Mouse (Mus musculus) hindbrain, embryonic 13.5 days (tissue): Measurements from ENCODE around the gene Crx. TPM values are rescaled to one million over a fixed set of nuclear protein-coding genes. Genes with fewer than 3 reads are reported as not detected.
"Not testable (repeated sequence)": the region's sequence is repeated elsewhere in the genome, so short reads cannot be mapped to it uniquely, and the experiment has no call there.

Experiments used
- ATAC-seq: fragments of 200-750 bp; cut with Nextera tagmentation; 2 replicates; pipeline ENCODE4 v1.8.0; 2017; ENCODE audit warnings: moderate TSS enrichment; ENCODE audit not compliant: low FRiP score
- H3K27ac ChIP-seq: fragments of 300-500 bp; sonication (generic); 2 replicates; pipeline ENCODE4 v1.5.1; 2015; ENCODE audit warnings: inconsistent platforms, mild to moderate bottlenecking, moderate library complexity
- H3K27me3 ChIP-seq: fragments of 300-500 bp; sonication (generic); 2 replicates; pipeline ENCODE4 v1.6.1; 2015; ENCODE audit warnings: mild to moderate bottlenecking, inconsistent platforms
- H3K36me3 ChIP-seq: fragments of 300-500 bp; sonication (generic); 2 replicates; pipeline ENCODE4 v1.6.1; 2015; ENCODE audit warnings: mild to moderate bottlenecking, inconsistent platforms
- H3K4me1 ChIP-seq: fragments of 300-500 bp; sonication (generic); replicated peaks from 2 replicates; pipeline ENCODE4 v1.6.1; 2015; ENCODE audit warnings: inconsistent platforms
- H3K4me2 ChIP-seq: fragments of 300-500 bp; sonication (generic); 2 replicates; pipeline ENCODE4 v1.6.1; 2015; ENCODE audit warnings: inconsistent platforms, mild to moderate bottlenecking, moderate library complexity
- H3K4me3 ChIP-seq: fragments of 300-500 bp; sonication (generic); 2 replicates; pipeline ENCODE4 v1.5.1; 2015; ENCODE audit warnings: mild to moderate bottlenecking, inconsistent platforms
- H3K9ac ChIP-seq: fragments of 300-500 bp; sonication (generic); 2 replicates; pipeline ENCODE4 v1.6.1; 2015; ENCODE audit warnings: mild to moderate bottlenecking, inconsistent platforms
- H3K9me3 ChIP-seq: fragments of 300-500 bp; sonication (generic); 2 replicates; pipeline ENCODE4 v1.6.1; 2016; ENCODE audit warnings: inconsistent platforms
- WGBS: fragments of 180-500 bp; shearing (Covaris S2); methylation state at CpG from one replicate; pipeline ENCODE4 v1.1.7; 2015; 5-methylcytosine and 5-hydroxymethylcytosine counted together
- polyA plus RNA-seq: library from polyadenylated mRNA; unstranded; fragments of >200 nt; fragmentation: Nextera tagmentation; extraction: Ambion mirVana; gene quantifications from 2 replicates; pipeline ENCODE4 v1.2.1, GENCODE M21; 2015

Gene Crx
- not detected in 2 replicates for polyA plus RNA-seq

DNA sequence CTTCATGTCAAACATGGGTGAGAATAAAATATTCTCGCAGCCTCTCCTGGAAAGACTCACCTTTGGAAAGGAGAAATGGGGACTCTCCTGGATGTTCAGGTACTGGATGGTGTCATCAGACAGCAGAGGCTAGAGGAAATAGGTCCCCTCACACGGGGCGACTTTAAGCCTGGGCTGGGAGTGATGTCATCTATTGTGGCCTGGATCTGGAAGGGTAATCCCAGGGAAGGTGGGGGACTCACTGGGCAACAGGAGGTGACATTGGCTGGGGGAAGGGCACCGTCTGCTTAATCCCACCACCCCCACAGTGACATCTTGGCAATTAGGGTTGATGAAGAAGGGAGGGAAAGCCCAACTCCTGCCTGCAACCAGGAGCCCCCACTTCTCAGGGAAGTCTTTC, at the start of gene Crx:
TSS of gene Crx (minus strand) at position 213 of the 400 bp plus-strand sequence.
- H3K36me3 ChIP-seq, result no peaks in the 10 kb centered on the region
- no peaks in the 10 kb centered on the region for H3K27me3 ChIP-seq
- H3K9me3 ChIP-seq, result no peaks in the 10 kb centered on the region
- no peak within 1 kb of the TSS for H3K4me3 ChIP-seq
- no peak within 1 kb of the TSS for H3K27ac ChIP-seq
- H3K4me2 ChIP-seq, result no peak within 1 kb of the TSS
- 0 out of 2 replicates have a peak, but pooled peaks cover 3% of the 10 kb centered on the region for H3K4me1 ChIP-seq
- no peak within 1 kb of the TSS for H3K9ac ChIP-seq
- no peak for ATAC-seq
- WGBS, result 44% methylated on average over 4 of the region's 4 CpGs

DNA sequence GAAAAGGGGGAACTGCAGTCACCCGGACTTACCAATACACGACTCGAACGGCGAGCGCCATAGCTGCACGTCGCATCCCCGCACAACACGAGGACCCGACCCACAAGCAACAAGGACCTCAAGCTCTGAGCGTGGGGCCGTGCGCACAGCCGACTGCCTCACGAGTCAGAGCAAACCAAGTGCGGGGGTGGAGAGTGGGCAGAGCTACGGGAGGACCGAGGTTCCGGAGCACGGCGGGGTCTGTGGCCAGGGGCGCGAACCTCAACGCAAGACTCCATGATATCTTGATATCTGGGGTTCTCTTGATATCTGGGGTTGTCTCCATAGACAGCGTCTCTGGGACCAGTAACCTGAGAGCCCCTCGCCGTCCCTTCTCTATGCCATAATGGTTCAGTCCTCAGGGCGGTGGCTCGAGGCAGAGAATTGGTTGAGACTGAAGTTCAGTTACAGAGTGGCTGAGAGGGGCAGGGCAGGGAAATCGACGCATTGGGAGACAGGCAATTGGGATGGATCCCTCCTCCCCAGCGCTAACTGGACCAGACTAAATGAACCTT, 42.5 kb upstream of the Crx start, which contains the start of gene Selenow:
TSS of gene Selenow (minus strand) at position 183 of the 554 bp plus-strand sequence.
- Histone ChIP-seq H3K4me3 (peak within 1 kb of the TSS; percentile 78), H3K27me3 (0 out of 2 replicates have a peak, but pooled peaks cover 4% of the 10 kb centered on the region), H3K4me1 (peaks cover 29% of the 10 kb centered on the region), H3K9ac (peak within 1 kb of the TSS; percentile 80), H3K27ac (peak within 1 kb of the TSS; percentile 88), H3K4me2 (peak within 1 kb of the TSS; percentile 75), H3K36me3 (peaks cover 28% of the 10 kb centered on the region), H3K9me3 (no peaks in the 10 kb centered on the region)
- WGBS, result under 1% methylated on average over 33 of the region's 33 CpGs
- peak; percentile 95 for ATAC-seq

- Histone ChIP-seq H3K27me3 (0 out of 2 replicates have a peak, but pooled peaks cover 4% of the 10 kb centered on the region), H3K36me3 (peaks cover 33% of the 10 kb centered on the region), H3K9me3 (no peaks in the 10 kb centered on the region), H3K9ac (peak overlapping the region; percentile 80), H3K27ac (peak overlapping the region; percentile 88), H3K4me3 (peak overlapping the region; percentile 78), H3K4me1 (peaks cover 29% of the 10 kb centered on the region), H3K4me2 (peak overlapping the region; percentile 75)
- ATAC-seq, result peak; percentile 58
- 0% methylated on average over 10 of the region's 10 CpGs for WGBS
These were observed 42.0 kb upstream of the Crx start for GRCm38 (mm10) chr7:15921796-15922195.

DNA sequence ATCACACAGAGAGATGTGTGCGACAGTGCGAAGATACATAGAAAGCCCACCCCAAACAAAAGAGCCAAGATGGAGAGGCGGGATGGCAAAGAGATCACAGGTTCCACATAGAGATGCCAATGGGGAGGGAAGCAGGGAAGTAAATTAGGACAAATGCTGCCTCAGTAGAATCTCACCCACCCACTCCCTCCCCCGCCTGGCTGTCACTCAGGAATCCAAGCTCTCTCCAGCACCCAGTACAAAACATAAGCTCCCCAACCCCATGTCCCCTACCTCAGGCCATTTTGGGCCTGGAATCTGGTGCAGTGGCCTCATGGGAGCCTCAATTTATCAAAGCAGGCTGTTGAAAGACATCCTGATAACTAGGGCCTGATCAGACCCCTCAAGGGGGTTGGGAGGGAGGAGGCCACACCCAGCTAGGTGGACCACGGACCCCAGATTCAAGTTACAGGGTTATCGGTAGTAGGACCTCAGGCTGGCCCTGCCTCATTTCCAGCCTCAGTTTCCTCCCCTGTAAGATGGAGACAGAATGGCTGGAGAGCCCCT, 41.0 kb upstream of the Crx start:
- ATAC-seq, result no peak
- H3K9me3 ChIP-seq, result no peaks in the 10 kb centered on the region
- H3K36me3 ChIP-seq, result peaks cover 40% of the 10 kb centered on the region
- WGBS, result 84% methylated on average over 6 of the region's 6 CpGs
- H3K27ac ChIP-seq, result peak overlapping the region; percentile 40
- peak overlapping the region; percentile 80 for H3K9ac ChIP-seq
- peaks cover 29% of the 10 kb centered on the region for H3K4me1 ChIP-seq
- peak overlapping the region; percentile 75 for H3K4me2 ChIP-seq
- 0 out of 2 replicates have a peak, but pooled peaks cover 4% of the 10 kb centered on the region for H3K27me3 ChIP-seq
- peak overlapping the region; percentile 78 for H3K4me3 ChIP-seq

DNA sequence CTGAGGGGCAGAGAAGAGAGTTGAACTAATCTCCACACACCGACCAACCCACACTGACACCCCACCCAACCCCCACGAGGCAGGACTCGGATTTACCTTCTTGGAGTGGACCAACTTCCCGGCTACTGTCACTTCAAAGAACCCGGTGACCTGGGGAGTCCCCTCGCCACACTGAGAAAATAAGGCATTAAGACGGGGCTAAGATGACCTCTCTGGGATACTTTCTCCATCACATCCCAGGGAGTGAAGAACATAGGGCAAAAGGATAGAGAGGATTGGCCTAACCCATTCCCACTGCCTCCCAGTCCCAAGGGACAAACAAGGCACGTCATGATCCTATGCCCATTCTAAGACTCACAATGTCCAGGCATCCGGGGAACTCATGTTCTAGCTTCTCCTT, 40.2 kb upstream of the Crx start:
- H3K4me2 ChIP-seq, result peak overlapping the region; percentile 75
- no peak overlapping the region; the same call in 1 of the 2 replicates for H3K9ac ChIP-seq
- peaks cover 29% of the 10 kb centered on the region for H3K4me1 ChIP-seq
- H3K36me3 ChIP-seq, result peaks cover 40% of the 10 kb centered on the region
- 0 out of 2 replicates have a peak, but pooled peaks cover 4% of the 10 kb centered on the region for H3K27me3 ChIP-seq
- 98% methylated on average over 9 of the region's 9 CpGs for WGBS
- no peaks in the 10 kb centered on the region for H3K9me3 ChIP-seq
- H3K27ac ChIP-seq, result no peak overlapping the region
- H3K4me3 ChIP-seq, result peak overlapping the region; percentile 78
- no peak for ATAC-seq

DNA sequence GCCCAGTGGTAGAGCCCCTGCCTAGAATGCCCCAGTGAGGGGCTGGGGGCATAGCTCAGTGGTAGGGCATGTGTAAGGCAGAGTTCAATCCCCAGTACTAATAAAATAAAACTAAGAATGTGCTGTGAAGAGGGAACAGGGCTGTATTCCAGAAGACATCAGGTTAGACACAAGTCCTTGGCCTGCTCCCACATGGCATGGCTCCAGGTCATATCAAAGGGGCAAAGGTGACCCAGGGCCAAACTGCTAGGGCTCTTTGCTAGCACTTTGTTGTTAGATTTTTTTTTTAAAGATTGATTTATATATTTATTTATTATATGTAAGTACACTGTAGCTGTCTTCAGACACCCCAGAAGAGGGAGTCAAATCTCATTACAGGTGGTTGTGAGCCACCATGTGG, 38.6 kb upstream of the Crx start:
- Histone ChIP-seq H3K27me3 (no peaks in the 10 kb centered on the region), H3K9ac (no peak overlapping the region), H3K4me3 (no peak overlapping the region), H3K27ac (no peak overlapping the region), H3K4me1 (peaks cover 29% of the 10 kb centered on the region), H3K9me3 (no peaks in the 10 kb centered on the region), H3K36me3 (peaks cover 40% of the 10 kb centered on the region), H3K4me2 (no peak overlapping the region)
- ATAC-seq, result no peak

DNA sequence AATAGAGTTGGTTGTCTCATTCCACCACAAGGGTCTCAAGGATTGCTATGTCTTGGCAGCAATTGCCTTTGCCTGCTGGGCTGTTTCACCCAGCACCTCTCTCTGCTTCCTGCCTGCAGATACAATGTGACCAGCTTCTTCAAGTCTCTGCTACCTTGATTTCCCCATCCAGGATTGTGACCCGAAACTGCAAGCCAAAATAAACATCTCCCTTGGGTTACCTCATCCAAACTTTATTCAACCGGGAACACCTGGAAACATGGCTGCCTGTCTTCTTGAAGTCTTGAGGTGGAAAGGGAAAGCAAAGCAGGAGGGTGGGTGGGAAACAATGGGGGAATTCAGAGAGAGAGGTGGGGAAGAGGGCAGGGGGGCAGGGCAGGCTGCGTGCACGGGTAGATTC, 37.2 kb upstream of the Crx start:
- Histone ChIP-seq H3K27ac (no peak overlapping the region), H3K9me3 (no peaks in the 10 kb centered on the region), H3K27me3 (no peaks in the 10 kb centered on the region), H3K36me3 (peaks cover 40% of the 10 kb centered on the region), H3K4me3 (no peak overlapping the region), H3K9ac (no peak overlapping the region), H3K4me1 (peaks cover 23% of the 10 kb centered on the region), H3K4me2 (no peak overlapping the region)
- no peak for ATAC-seq
- WGBS, result 88% methylated on average over 4 of the region's 4 CpGs

DNA sequence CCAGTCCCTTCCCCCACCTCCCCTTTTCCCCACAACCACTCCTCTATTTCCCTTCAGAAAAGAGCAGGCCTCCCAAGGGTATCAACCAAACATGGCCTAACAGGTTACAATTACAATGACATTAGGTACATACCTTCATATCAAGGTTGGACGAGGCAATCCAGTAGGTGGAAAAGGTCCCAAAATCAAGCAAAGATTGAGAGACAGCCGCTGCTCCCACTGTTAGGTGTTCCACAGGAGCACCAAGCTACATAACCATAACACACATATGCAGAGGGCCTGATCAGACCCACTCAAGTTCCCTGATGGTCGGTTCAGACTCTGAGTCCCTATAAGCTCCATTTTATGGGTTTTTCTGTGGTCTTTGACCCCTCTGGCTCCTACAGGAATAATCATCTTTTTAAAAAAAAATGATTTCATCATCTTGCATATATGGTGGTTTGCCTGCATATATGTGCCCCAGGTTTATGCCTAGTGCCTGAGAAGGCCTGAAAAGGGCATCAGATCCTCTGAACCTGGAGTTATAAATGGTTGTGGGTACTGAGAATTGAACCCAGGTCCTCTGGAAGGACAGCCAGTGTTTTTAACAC, 36.5 kb upstream of the Crx start:
- no peak overlapping the region for H3K4me2 ChIP-seq
- no peak overlapping the region for H3K4me3 ChIP-seq
- no peak overlapping the region for H3K9ac ChIP-seq
- peaks cover 40% of the 10 kb centered on the region for H3K36me3 ChIP-seq
- WGBS, result 84% methylated on average over 3 of the region's 3 CpGs
- no peaks in the 10 kb centered on the region for H3K9me3 ChIP-seq
- no peak overlapping the region for H3K27ac ChIP-seq
- no peak for ATAC-seq
- no peaks in the 10 kb centered on the region for H3K27me3 ChIP-seq
- peaks cover 20% of the 10 kb centered on the region for H3K4me1 ChIP-seq

- not testable (repeated sequence) for H3K9ac ChIP-seq, H3K9me3 ChIP-seq, H3K4me2 ChIP-seq, H3K27me3 ChIP-seq, H3K4me3 ChIP-seq, H3K27ac ChIP-seq, ATAC-seq
- 90% methylated on average over 4 of the region's 4 CpGs for WGBS
- peaks cover 40% of the 10 kb centered on the region for H3K36me3 ChIP-seq
- H3K4me1 ChIP-seq, result peaks cover 14% of the 10 kb centered on the region
These were observed 35.9 kb upstream of the Crx start for GRCm38 (mm10) chr7:15915695-15916094.

- Histone ChIP-seq H3K9ac (no peak overlapping the region), H3K9me3 (no peaks in the 10 kb centered on the region), H3K4me2 (no peak overlapping the region), H3K27me3 (no peaks in the 10 kb centered on the region), H3K4me1 (peaks cover 5% of the 10 kb centered on the region), H3K27ac (no peak overlapping the region), H3K4me3 (no peak overlapping the region), H3K36me3 (peaks cover 34% of the 10 kb centered on the region)
- no peak for ATAC-seq
- 94% methylated on average over 2 of the region's 2 CpGs for WGBS
These were observed 35.0 kb upstream of the Crx start for GRCm38 (mm10) chr7:15914751-15915150.

DNA sequence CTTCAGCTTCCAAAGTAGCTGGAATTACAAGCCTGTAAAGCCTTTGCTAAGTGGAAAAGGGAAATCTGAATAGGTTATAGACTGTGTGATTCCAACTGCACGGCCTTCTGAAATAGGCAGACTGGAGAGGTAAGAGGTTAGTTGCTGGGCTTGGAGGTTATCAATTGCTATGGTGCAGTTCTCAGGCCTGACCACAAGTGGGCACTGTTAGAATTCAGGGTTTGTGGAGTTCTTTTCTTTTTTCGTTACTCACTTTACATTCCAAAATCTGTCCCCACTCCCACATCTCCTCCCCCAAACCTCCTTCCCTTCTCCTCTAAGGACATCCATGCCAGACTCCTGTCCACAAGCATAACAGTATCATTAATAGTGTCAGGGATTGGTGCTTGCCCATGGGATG, 34.5 kb upstream of the Crx start:
- no peaks in the 10 kb centered on the region for H3K9me3 ChIP-seq
- 44% methylated on average over 2 of the region's 2 CpGs for WGBS
- no peak for ATAC-seq

DNA sequence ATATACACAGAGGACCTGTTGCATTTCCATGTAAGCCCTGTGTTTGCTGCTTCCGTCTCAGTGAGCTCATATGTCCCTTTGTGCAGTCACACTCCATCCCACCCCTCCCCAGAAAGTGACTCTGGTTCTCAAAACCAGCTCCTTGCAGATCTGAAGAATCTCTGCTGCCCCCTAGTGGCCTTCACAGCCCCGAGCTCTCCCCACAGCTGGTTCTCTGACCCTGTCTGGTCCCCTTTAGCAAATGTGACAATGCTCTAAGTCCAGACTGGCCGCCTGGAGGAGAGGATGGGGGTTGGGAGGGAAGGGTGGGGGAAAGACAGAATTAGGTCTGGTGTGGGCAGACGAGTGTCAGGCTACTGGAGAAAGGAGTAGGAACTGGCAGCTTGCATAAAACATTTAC, 32.4 kb upstream of the Crx start:
- Histone ChIP-seq H3K36me3 (peaks cover 11% of the 10 kb centered on the region), H3K4me3 (no peak overlapping the region), H3K9ac (no peak overlapping the region), H3K9me3 (no peaks in the 10 kb centered on the region), H3K4me2 (no peak overlapping the region), H3K27ac (no peak overlapping the region), H3K4me1 (no peaks in the 10 kb centered on the region), H3K27me3 (no peaks in the 10 kb centered on the region)
- ATAC-seq, result peak; percentile 49
- 0% methylated on average over 4 of the region's 4 CpGs for WGBS

More for the DNA sequence above, 34.5 kb upstream of the Crx start:
- Histone ChIP-seq H3K4me3 (no peak overlapping the region), H3K4me2 (no peak overlapping the region), H3K27ac (no peak overlapping the region), H3K4me1 (no peaks in the 10 kb centered on the region), H3K36me3 (peaks cover 29% of the 10 kb centered on the region), H3K27me3 (no peaks in the 10 kb centered on the region), H3K9ac (no peak overlapping the region)

DNA sequence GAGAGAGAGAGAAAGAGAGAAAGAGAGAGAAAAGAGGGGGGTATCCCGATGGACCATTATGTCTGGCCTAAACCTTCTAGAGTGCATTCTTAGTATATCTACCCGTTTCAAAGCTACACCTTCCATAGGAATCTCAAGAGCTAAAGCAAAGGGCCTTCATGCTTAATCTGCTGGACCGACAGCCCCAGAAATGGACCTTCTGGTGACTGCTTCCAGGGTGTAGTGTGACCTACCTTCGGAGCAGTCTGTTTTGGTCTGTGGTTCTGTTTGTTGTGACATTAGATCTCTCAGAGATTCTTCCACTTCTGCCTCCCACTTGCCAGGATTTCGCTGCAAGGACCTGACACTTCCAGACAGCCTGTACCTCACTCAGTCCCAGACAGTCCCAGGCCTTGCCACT, 30.8 kb upstream of the Crx start:
- Histone ChIP-seq H3K4me3 (no peak overlapping the region), H3K9me3 (no peaks in the 10 kb centered on the region), H3K4me1 (no peaks in the 10 kb centered on the region), H3K27me3 (no peaks in the 10 kb centered on the region), H3K36me3 (no peaks in the 10 kb centered on the region), H3K27ac (no peak overlapping the region), H3K9ac (no peak overlapping the region), H3K4me2 (no peak overlapping the region)
- no peak for ATAC-seq
- 87% methylated on average over 5 of the region's 5 CpGs for WGBS
